Mouse (Mus musculus) limb, embryonic 13.5 days (tissue): Measurements from ENCODE around the gene Mitd1. TPM values are rescaled to one million over a fixed set of nuclear protein-coding genes. Genes with fewer than 3 reads are reported as not detected.

Experiments used
- ATAC-seq: fragments of 200-750 bp; cut with Nextera tagmentation; 2 replicates; pipeline ENCODE4 v1.8.0; 2017; ENCODE audit warnings: low read depth, moderate number of reproducible peaks, moderate TSS enrichment; ENCODE audit not compliant: low FRiP score
- H3K27ac ChIP-seq: fragments of 300-500 bp; sonication (generic); 2 replicates; pipeline ENCODE4 v1.5.1; 2015; ENCODE audit warnings: inconsistent platforms, mild to moderate bottlenecking, moderate library complexity
- H3K27me3 ChIP-seq: fragments of 300-500 bp; sonication (generic); 2 replicates; pipeline ENCODE4 v1.6.1; 2015; ENCODE audit warnings: mild to moderate bottlenecking, inconsistent platforms
- H3K36me3 ChIP-seq: fragments of 300-500 bp; sonication (generic); 2 replicates; pipeline ENCODE4 v1.6.1; 2015; ENCODE audit warnings: inconsistent platforms, mild to moderate bottlenecking, moderate library complexity
- H3K4me1 ChIP-seq: fragments of 300-500 bp; sonication (generic); 2 replicates; pipeline ENCODE4 v1.6.1; 2015; ENCODE audit warnings: inconsistent platforms
- H3K4me2 ChIP-seq: fragments of 300-500 bp; sonication (generic); replicated peaks from 2 replicates; pipeline ENCODE4 v1.6.1; 2015; ENCODE audit warnings: inconsistent platforms, mild to moderate bottlenecking, moderate library complexity
- H3K4me3 ChIP-seq: fragments of 300-500 bp; sonication (generic); 2 replicates; pipeline ENCODE4 v1.5.1; 2015; ENCODE audit warnings: moderate library complexity, mild to moderate bottlenecking, inconsistent platforms
- H3K9ac ChIP-seq: fragments of 300-500 bp; sonication (generic); 2 replicates; pipeline ENCODE4 v1.6.1; 2015; ENCODE audit warnings: mild to moderate bottlenecking, inconsistent platforms
- H3K9me3 ChIP-seq: fragments of 300-500 bp; sonication (generic); 2 replicates; pipeline ENCODE4 v1.6.1; 2016; ENCODE audit warnings: inconsistent platforms
- WGBS: fragments of 180-500 bp; shearing (Covaris S2); methylation state at CpG from one replicate; pipeline ENCODE4 v1.1.7; 2015; 5-methylcytosine and 5-hydroxymethylcytosine counted together
- polyA plus RNA-seq: library from polyadenylated mRNA; unstranded; fragments of >200 nt; fragmentation: Nextera tagmentation; extraction: Ambion mirVana; gene quantifications from 2 replicates; pipeline ENCODE4 v1.2.1, GENCODE M21; 2015

Mitd1 gene
- polyA plus RNA-seq = 25.6 and 27.2 TPM in 2 replicates

DNA sequence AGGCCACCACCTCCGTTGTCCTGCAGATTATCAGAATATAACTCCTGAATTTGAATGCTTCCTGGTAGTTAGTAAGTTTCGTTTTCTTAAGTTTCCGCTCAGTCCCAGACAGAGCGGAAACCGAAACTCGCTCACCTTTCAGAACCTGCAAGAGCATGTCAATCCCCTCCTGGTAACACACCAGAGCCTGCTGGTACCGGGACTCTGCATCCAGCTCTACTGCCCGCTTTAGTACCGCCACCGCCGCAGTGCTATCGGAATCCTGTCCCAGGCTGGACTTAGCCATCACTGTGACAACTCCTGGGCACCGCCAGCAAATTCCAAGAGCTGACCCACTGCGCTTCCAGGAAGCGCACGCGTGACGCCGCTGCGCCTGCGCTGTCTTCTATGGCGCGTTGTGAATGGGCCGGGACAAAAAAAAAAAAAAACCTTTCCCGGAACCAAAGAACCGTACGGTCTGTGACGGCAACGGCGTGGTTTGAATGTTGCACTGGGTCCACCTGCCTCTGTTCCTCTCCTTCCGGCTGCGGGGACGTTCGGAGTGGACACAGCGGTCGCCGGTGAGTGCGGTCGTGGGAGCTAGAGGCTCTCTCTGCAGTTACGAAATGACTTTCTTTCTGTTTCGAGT, at the start of gene Mitd1, which contains the start of gene Mrpl30:
TSS of gene Mitd1 (minus strand) at position 387 of the 628 bp plus-strand sequence.
TSS of gene Mrpl30 (plus strand) at position 453 of the 628 bp plus-strand sequence.
- Histone ChIP-seq H3K4me1 (peaks cover 19% of the 10 kb centered on the region), H3K36me3 (peaks cover 16% of the 10 kb centered on the region), H3K9ac (peak within 1 kb of the TSS; percentile 75), H3K9me3 (no peaks in the 10 kb centered on the region), H3K4me3 (peak within 1 kb of the TSS; percentile 69), H3K27ac (peak within 1 kb of the TSS; percentile 61), H3K4me2 (peak within 1 kb of the TSS; percentile 89), H3K27me3 (no peaks in the 10 kb centered on the region)
- peak; percentile 92 for ATAC-seq
- under 1% methylated on average over 41 of the region's 41 CpGs for WGBS

DNA sequence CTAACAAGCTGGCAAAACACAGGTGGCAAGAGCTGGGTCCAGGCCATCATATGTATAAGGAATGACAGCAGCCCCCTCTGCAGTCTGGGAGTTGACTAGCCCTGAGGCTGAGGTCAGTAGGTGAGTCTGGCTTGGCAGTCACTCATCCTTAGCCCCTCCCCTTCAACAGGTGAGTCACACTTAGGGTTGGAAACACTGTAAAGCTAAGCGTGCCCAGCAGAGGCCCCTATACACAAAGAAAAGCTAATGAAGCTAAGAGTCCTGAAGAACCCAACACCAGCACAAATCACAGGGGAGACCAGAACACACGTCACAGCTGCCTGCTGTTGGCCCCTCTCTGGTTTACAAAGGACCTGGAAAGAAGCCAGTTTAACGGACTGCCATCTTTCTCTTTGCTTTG, 41.6 kb upstream of the Mitd1 start:
- Histone ChIP-seq H3K27ac (no peak overlapping the region), H3K4me3 (no peak overlapping the region), H3K4me1 (no peaks in the 10 kb centered on the region), H3K36me3 (no peaks in the 10 kb centered on the region), H3K9ac (no peak overlapping the region), H3K27me3 (no peaks in the 10 kb centered on the region), H3K9me3 (no peaks in the 10 kb centered on the region), H3K4me2 (no peak overlapping the region)
- 17% methylated on average over 3 of the region's 3 CpGs for WGBS
- ATAC-seq = no peak

- Histone ChIP-seq H3K4me3 (no peak overlapping the region), H3K36me3 (no peaks in the 10 kb centered on the region), H3K4me1 (no peaks in the 10 kb centered on the region), H3K9ac (no peak overlapping the region), H3K27me3 (no peaks in the 10 kb centered on the region), H3K27ac (no peak overlapping the region), H3K9me3 (no peaks in the 10 kb centered on the region), H3K4me2 (no peak overlapping the region)
- ATAC-seq = no peak
- 76% methylated on average over 8 of the region's 8 CpGs for WGBS
Observed at GRCm38 (mm10) chr1:37925971-37926370, 35.8 kb upstream of the Mitd1 start.

DNA sequence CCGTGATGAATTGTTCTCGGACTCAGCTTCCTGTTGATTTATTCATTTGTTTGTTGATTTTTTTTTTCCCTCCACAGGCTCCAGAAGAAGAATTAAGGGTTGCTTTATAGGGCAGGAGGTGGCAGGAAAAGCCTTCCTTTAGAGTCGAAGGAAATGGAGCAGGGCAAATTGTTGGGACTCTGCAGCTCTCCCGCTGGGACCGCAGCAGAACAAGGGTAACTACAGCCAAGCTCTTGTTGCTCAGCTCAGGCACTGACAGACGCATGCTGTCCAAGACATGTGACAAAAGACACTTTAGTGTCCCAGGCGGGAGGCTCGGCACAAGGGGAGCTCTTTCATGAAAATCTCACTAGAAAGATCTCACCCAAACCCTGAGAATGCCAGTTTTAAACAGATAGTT, 32.3 kb upstream of the Mitd1 start:
- Histone ChIP-seq H3K4me2 (no peak overlapping the region), H3K36me3 (no peaks in the 10 kb centered on the region), H3K27ac (no peak overlapping the region), H3K4me3 (no peak overlapping the region), H3K9ac (no peak overlapping the region), H3K27me3 (no peaks in the 10 kb centered on the region), H3K4me1 (no peaks in the 10 kb centered on the region), H3K9me3 (no peaks in the 10 kb centered on the region)
- 40% methylated on average over 8 of the region's 8 CpGs for WGBS
- no peak for ATAC-seq

DNA sequence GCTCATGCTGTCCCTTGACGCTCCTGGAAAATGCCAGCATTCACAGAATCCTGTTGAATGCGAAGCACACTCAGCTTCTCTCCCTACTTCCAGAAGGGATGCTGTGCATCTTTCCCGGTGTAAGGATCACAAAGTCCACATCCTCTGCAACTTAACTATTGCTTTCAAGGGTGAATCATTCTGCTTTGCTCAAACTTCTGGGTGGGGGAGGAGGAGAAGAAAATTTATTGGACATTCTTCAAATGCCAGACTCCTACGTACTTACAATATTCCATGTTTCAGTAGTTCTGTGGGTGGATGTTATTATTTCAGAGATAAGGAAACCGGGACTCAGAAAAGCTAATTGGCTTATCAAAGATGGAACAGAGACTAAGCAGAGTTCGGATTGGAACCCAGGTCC, 27.9 kb upstream of the Mitd1 start:
- Histone ChIP-seq H3K36me3 (no peaks in the 10 kb centered on the region), H3K4me1 (no peaks in the 10 kb centered on the region), H3K9ac (no peak overlapping the region), H3K27ac (no peak overlapping the region), H3K9me3 (no peaks in the 10 kb centered on the region), H3K4me3 (no peak overlapping the region), H3K27me3 (peaks cover 5% of the 10 kb centered on the region), H3K4me2 (no peak overlapping the region)
- ATAC-seq = no peak
- 68% methylated on average over 6 of the region's 6 CpGs for WGBS

DNA sequence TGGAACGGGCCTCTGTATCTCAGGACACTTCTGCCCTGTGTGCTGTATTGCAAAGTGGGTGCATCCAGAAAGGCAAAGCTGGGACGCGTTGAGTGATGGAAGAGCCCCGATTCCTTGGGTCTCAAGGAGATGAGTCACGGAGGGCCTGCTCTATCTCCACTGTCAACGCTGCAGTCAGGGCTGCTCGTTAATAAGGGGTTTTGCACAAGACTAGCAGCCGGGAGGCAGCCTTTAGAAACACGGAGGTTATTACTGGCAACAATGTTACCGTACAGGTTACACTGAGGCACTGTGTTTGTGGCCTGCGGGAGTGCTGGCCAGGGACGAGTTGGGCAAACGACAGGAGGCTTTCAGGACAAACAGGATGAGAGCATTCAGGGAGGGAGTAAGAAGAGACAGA, 27.5 kb upstream of the Mitd1 start:
- no peak overlapping the region for H3K4me2 ChIP-seq
- peaks cover 5% of the 10 kb centered on the region for H3K27me3 ChIP-seq
- 57% methylated on average over 13 of the region's 13 CpGs for WGBS
- H3K27ac ChIP-seq = no peak overlapping the region
- no peaks in the 10 kb centered on the region for H3K4me1 ChIP-seq
- H3K36me3 ChIP-seq = no peaks in the 10 kb centered on the region
- H3K9ac ChIP-seq = no peak overlapping the region
- no peak for ATAC-seq
- no peaks in the 10 kb centered on the region for H3K9me3 ChIP-seq
- H3K4me3 ChIP-seq = no peak overlapping the region

DNA sequence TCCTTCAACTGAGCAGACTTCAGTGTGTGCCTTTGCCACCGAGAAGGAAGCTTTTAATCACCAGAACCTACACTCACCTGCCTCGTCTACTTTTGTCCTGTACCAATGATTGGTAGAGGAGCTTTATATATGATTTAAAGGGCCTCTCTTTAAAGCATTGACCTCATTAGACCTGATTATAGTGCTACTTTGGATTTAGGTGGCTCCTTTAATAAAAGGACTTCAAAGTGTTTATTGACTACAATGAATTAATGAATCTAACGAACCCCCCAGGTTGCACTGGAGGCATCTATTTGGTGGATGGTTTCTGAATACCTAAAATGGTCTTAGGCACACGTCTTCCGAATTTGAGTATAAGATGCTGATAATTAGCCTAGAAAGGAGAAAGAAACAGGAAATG, 26.2 kb upstream of the Mitd1 start, which contains the start of gene Lyg2:
TSS of gene Lyg2 (minus strand) at position 101 of the 400 bp plus-strand sequence.
- Histone ChIP-seq H3K27ac (no peak within 1 kb of the TSS), H3K4me3 (no peak within 1 kb of the TSS), H3K9ac (no peak within 1 kb of the TSS), H3K27me3 (peaks cover 5% of the 10 kb centered on the region), H3K36me3 (no peaks in the 10 kb centered on the region), H3K4me1 (no peaks in the 10 kb centered on the region), H3K9me3 (no peaks in the 10 kb centered on the region), H3K4me2 (no peak within 1 kb of the TSS)
- ATAC-seq = no peak
- WGBS = 39% methylated on average over 5 of the region's 5 CpGs

DNA sequence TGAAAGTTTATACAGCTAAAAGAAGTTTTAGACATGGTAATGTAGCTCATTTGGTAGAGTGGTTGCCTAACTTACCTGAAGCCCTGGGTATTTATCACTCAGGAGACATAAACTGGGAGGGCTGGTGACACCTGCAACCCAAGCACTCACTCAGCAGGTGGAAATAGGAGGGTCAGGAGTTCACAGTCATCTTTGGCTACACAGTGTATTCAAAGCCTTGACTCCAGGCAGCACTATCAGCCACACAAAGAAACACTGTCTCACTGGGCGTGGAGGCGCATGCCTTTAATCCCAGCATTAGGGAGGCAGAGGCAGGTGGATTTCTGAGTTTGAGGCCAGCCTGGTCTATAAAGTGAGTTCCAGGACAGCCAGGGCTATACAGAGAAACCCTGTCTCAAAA, 22.5 kb upstream of the Mitd1 start:
- H3K4me2 ChIP-seq = no peak overlapping the region
- 83% methylated on average over 2 of the region's 2 CpGs for WGBS
- no peak overlapping the region for H3K27ac ChIP-seq
- no peaks in the 10 kb centered on the region for H3K4me1 ChIP-seq
- no peak overlapping the region for H3K4me3 ChIP-seq
- H3K9ac ChIP-seq = no peak overlapping the region
- H3K27me3 ChIP-seq = peaks cover 5% of the 10 kb centered on the region
- H3K9me3 ChIP-seq = no peaks in the 10 kb centered on the region
- ATAC-seq = no peak
- H3K36me3 ChIP-seq = no peaks in the 10 kb centered on the region

DNA sequence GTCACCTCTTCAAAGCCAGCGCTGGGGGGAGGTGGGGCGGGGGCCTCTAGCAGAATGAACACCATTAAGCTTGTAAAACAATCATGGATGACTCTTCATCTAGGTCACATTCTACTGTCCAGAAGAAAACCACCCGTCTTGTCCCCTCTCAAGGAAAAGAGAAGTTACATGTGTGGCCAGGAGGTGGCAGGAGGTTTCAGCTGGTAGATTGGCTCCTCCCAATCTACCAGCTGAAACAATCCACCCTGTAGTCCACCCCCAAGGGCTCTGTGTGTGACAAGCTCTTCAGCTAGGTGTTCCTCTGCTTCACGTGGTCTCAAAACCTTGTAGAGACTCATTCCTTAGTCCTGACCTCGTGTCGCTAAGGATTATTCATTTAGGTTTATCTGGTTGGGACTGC, 13.0 kb upstream of the Mitd1 start:
- Histone ChIP-seq H3K9ac (no peak overlapping the region), H3K4me2 (no peak overlapping the region), H3K4me1 (no peaks in the 10 kb centered on the region), H3K4me3 (no peak overlapping the region), H3K36me3 (peaks cover 24% of the 10 kb centered on the region), H3K27me3 (no peaks in the 10 kb centered on the region), H3K9me3 (no peaks in the 10 kb centered on the region), H3K27ac (no peak overlapping the region)
- 38% methylated on average over 6 of the region's 6 CpGs for WGBS
- no peak for ATAC-seq

DNA sequence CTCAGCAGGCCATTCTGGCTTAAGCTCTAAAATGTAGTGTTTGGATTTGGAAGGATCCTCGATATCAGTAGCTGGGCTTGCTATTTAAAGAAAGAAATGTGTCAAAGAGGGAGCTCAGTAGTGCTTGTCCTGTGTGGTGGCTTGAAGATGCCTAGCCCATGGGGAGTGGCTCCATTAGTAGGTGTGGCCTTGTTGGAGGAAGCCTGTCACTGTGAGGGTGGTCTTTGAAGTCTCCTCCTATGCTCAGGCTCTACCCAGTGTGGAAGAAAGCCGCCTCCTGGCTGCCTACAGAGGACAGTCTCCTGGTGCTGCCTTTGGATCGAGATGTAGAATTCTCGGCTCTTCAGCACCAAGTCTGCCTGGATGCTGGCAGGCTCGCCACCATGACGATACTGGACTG, 10.1 kb upstream of the Mitd1 start:
- no peak overlapping the region for H3K9ac ChIP-seq
- no peaks in the 10 kb centered on the region for H3K4me1 ChIP-seq
- H3K4me2 ChIP-seq = no peak overlapping the region
- peaks cover 50% of the 10 kb centered on the region for H3K36me3 ChIP-seq
- H3K9me3 ChIP-seq = no peaks in the 10 kb centered on the region
- H3K4me3 ChIP-seq = no peak overlapping the region
- no peaks in the 10 kb centered on the region for H3K27me3 ChIP-seq
- WGBS = 43% methylated on average over 6 of the region's 6 CpGs
- no peak for ATAC-seq
- H3K27ac ChIP-seq = no peak overlapping the region

DNA sequence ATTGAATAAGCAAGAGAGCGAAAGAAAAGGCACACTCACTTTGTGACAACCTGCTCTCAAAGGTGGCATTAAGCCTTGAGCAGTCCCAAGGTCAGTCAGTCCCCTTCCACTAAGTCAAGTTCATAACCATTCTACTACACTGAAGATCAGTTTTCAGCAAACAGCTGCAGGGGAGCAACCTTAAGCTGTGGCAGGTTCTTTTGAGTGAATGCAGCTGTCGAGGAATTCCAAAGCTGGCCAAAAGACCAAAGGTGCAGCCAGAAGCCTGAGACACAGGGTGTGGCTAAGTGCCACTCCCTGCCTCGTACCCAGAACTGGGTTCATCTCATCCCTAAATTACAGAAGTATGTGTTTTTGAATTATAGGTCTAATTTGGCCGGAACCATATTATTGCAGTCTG, 9.6 kb upstream of the Mitd1 start:
- Histone ChIP-seq H3K36me3 (peaks cover 54% of the 10 kb centered on the region), H3K27ac (no peak overlapping the region), H3K9me3 (no peaks in the 10 kb centered on the region), H3K9ac (no peak overlapping the region), H3K4me2 (no peak overlapping the region), H3K4me3 (no peak overlapping the region), H3K27me3 (no peaks in the 10 kb centered on the region), H3K4me1 (no peaks in the 10 kb centered on the region)
- 75% methylated on average over 4 of the region's 4 CpGs for WGBS
- no peak for ATAC-seq

DNA sequence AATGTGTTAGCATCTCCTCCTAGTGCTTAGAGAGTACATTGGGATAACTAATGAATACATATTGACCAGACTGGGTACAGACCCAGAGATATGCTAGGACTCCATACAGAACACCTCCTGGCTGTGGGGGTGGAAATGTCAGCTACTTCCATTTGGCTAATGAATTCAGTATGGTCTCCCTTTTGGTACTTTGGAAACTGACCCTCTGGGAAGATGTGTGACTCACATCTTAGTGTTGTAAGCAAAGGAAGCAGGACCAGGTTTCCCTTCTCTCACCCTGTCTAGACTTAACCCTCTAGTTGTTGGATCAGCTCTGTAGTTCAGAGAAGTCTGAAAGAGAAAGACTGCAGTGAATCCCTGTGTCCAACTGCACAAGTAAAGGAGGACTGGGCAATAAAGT, 4.4 kb upstream of the Mitd1 start:
- H3K4me3 ChIP-seq = no peak overlapping the region
- no peaks in the 10 kb centered on the region for H3K27me3 ChIP-seq
- H3K9me3 ChIP-seq = no peaks in the 10 kb centered on the region
- ATAC-seq = no peak
- H3K4me1 ChIP-seq = peaks cover 13% of the 10 kb centered on the region
- H3K27ac ChIP-seq = no peak overlapping the region
- peaks cover 57% of the 10 kb centered on the region for H3K36me3 ChIP-seq
- H3K9ac ChIP-seq = no peak overlapping the region
- no peak overlapping the region for H3K4me2 ChIP-seq

DNA sequence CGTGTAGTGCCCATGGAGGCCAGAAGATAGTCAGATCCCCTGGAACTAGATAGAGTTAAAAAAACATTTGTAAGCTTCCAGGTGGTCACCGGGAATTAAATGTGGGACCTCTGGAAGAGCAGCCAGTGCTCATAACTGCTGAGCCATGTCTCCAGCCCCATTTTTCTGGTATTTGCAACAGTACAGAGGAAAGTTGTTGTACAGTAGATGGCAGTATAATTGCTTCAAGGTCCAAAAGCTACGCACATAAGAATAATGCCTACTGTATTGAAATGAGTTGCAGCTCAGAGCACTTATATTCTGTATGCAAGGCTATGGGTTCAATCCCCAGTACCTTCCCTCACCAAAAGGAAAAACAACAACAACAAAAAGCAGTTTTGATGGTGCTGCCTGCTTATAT, 1.2 kb upstream of the Mitd1 start:
- Histone ChIP-seq H3K4me3 (peak overlapping the region; percentile 69), H3K4me2 (peak overlapping the region; percentile 89), H3K27me3 (no peaks in the 10 kb centered on the region), H3K27ac (no peak overlapping the region), H3K9me3 (no peaks in the 10 kb centered on the region), H3K4me1 (peaks cover 19% of the 10 kb centered on the region), H3K9ac (peak overlapping the region; percentile 75; the same call in 1 of the 2 replicates), H3K36me3 (peaks cover 28% of the 10 kb centered on the region)
- WGBS = 70% methylated on average over 3 of the region's 3 CpGs
- ATAC-seq = no peak
